Mouse (Mus musculus): Measurements from ENCODE around the gene Gm45021.

Gene Gm45021

GRCm38 (mm10) chr6:48647611-48648010, 58.2 kb downstream of the Gm45021 start:
- DNase-seq (ENCODE audit: low read depth, low spot score) = no peak

- DNase-seq (ENCODE audit: low read depth, low spot score) = no peak
These were observed 59.4 kb downstream of the Gm45021 start for GRCm38 (mm10) chr6:48648779-48649178.

DNA sequence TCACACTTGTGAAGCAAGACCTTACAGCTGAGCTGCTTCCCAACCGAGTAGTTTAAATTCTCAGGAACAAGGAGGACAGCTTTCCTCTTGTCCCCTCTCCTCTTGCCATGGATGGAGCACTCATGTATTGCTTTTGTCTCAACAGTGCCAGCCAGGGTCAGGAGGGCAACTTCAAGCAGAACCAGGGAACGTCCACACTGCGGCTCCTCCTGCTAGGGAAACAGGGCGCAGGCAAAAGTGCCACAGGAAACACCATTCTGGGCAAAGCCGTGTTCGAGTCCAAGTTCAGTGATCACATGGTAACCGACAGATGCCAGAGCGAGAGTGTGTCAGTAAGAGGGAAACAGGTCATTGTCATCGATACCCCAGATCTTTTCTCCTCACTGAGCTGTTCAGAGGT, 60.6 kb downstream of the Gm45021 start:
- DNase-seq (ENCODE audit: low read depth, low spot score) = no peak

GRCm38 (mm10) chr6:48658721-48659120, 69.3 kb downstream of the Gm45021 start:
- no peak for DNase-seq (ENCODE audit: low read depth, low spot score)
